Mouse (Mus musculus) testis, adult 2 months (tissue): ENCODE data around the gene Spns3. TPM values are rescaled to one million over a fixed set of nuclear protein-coding genes. Genes with fewer than 3 reads are reported as not detected.

Source experiments
- H3K27ac ChIP-seq: fragments of 200-500 bp; 2 replicates; pipeline ENCODE4 v1.5.1; 2012; ENCODE audit warnings: low read depth, low read length; ENCODE audit not compliant: control insufficient read depth, insufficient read depth
- H3K27me3 ChIP-seq: fragments of 200-500 bp; 2 replicates; pipeline ENCODE4 v1.6.1; 2012; ENCODE audit warnings: mild to moderate bottlenecking, low read length, moderate library complexity; ENCODE audit not compliant: control insufficient read depth, insufficient read depth
- H3K36me3 ChIP-seq: fragments of 200-500 bp; 2 replicates; pipeline ENCODE4 v1.6.1; 2012; ENCODE audit warnings: mild to moderate bottlenecking, low read length; ENCODE audit not compliant: control insufficient read depth, insufficient read depth
- H3K4me1 ChIP-seq: fragments of 200-500 bp; 2 replicates; pipeline ENCODE4 v1.6.1; 2012; ENCODE audit warnings: low read length; ENCODE audit not compliant: control insufficient read depth, insufficient read depth
- H3K4me3 ChIP-seq: fragments of 200-500 bp; 2 replicates; pipeline ENCODE4 v1.5.1; 2012; ENCODE audit warnings: low read depth, mild to moderate bottlenecking, low read length, moderate library complexity, mixed read lengths; ENCODE audit not compliant: control insufficient read depth
- CTCF ChIP-seq: fragments of 200-500 bp; IDR thresholded peaks from 2 replicates; pipeline ENCODE4 v1.5.1; 2012; ENCODE audit warnings: low read depth, mild to moderate bottlenecking, inconsistent platforms, low read length, moderate library complexity; ENCODE audit not compliant: control insufficient read depth, insufficient read depth, insufficient replicate concordance
- POLR2A ChIP-seq: fragments of 200-500 bp; IDR thresholded peaks from 2 replicates; pipeline ENCODE4 v1.6.1; 2012; ENCODE audit warnings: low read depth, mild to moderate bottlenecking, inconsistent platforms, low read length, moderate library complexity; ENCODE audit not compliant: control insufficient read depth
- polyA plus RNA-seq: library from polyadenylated mRNA; depleted of rRNA; stranded (reverse); fragments of >200 nt; gene quantifications from 2 replicates; pipeline ENCODE4 v1.2.3, GENCODE M21; 2012

Spns3 gene
- polyA plus RNA-seq, 1 experiment: 1.6 TPM

DNA sequence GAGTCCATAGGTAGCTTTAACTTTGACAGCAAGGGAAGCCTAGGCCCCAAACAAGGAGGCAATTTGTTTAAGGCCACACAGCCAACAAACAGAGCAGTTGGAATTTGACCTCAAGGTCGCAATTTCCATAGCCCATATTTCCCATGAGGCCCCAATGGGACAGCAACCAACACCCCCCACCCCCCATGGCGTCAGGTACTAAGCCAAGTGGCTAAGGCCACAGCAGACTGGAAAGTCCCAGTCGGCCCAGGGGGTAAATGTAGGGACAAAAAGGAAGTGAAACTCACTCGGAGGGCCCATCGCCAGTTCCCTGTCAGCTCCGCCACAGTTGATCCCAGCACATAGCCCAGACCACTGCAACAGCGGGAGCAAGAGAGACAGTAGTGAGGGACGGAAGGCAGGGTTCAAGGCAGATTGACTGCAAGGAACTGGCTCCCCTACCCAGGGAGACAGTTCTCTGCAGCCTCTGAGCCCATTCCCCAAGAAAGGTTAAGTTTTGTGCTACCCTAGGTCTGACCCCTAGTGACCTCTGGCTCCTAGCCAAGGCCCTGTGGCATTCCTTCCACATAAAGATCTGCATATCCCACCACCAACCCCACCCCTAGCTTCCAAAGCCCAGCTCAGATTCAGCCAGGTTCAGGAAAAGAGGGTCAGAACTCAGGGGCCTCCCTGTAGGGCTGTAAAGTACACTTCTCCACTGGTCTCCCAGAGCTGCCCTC, 12.1 kb downstream of the Spns3 start:
- Histone ChIP-seq H3K27ac (no peak overlapping the region), H3K36me3 (no peaks in the 10 kb centered on the region), H3K4me3 (no peak overlapping the region), H3K27me3 (no peaks in the 10 kb centered on the region), H3K4me1 (no peaks in the 10 kb centered on the region)
- TF ChIP-seq CTCF (no peak), POLR2A (no peak)

DNA sequence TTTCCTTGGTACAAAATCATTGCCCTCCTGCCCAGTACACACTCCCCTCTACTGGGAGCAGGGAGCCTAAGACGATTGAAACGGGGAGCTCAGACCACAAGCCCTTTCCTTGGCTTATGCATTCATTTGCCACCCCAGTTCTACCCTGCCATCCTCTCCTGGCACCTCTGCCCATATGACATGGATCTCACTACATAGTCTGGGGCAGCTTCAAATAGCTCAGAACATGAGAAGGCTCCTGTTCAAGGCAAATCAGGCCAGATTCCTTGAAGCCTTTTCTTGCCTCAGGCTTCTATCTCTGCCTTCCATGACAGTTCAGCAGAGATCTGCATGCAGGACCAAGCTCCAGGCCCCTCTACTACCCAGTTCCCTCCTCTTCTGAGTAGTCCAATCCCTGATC, 12.8 kb downstream of the Spns3 start:
- H3K36me3 ChIP-seq: no peaks in the 10 kb centered on the region
- TF ChIP-seq CTCF (no peak), POLR2A (no peak)
- no peak overlapping the region for H3K27ac ChIP-seq

DNA sequence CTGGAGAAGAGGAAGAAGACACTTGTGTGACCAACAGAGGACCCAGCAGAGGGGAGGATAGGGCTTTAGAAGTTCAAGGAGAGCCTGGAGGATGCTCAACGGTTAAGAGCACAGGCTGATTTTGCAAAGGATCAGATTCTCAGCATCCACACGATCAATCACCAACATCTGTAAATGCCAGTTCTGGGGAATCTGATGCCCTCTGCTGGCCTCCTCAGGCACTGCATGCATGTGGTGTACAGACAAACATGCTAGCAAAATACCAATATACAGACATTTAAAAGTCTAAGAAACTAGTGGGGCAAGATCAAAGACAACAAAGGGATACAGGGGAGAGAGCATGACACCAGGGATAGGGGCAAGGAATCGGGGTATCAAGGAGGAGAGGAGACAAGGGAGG, 14.8 kb downstream of the Spns3 start:
- H3K27ac ChIP-seq: no peak overlapping the region
- no peak overlapping the region for H3K4me3 ChIP-seq
- H3K36me3 ChIP-seq: no peaks in the 10 kb centered on the region
- no peaks in the 10 kb centered on the region for H3K4me1 ChIP-seq
- no peaks in the 10 kb centered on the region for H3K27me3 ChIP-seq
- TF ChIP-seq POLR2A: no peak
- TF ChIP-seq CTCF: peak; percentile 48; the same call in 1 of the 2 replicates

More for the DNA sequence above, 12.8 kb downstream of the Spns3 start:
- H3K27me3 ChIP-seq: no peaks in the 10 kb centered on the region
- no peaks in the 10 kb centered on the region for H3K4me1 ChIP-seq
- H3K4me3 ChIP-seq: no peak overlapping the region

- H3K4me1 ChIP-seq: no peaks in the 10 kb centered on the region
- TF ChIP-seq POLR2A (no peak), CTCF (no peak)
- H3K4me3 ChIP-seq: no peak overlapping the region
- no peak overlapping the region for H3K27ac ChIP-seq
- no peaks in the 10 kb centered on the region for H3K27me3 ChIP-seq
- no peaks in the 10 kb centered on the region for H3K36me3 ChIP-seq
Observed at GRCm38 (mm10) chr11:72532890-72533289, 17.4 kb downstream of the Spns3 start.

GRCm38 (mm10) chr11:72531632-72532031, 18.7 kb downstream of the Spns3 start:
- Histone ChIP-seq H3K27me3 (no peaks in the 10 kb centered on the region), H3K27ac (no peak overlapping the region), H3K4me1 (no peaks in the 10 kb centered on the region), H3K4me3 (no peak overlapping the region), H3K36me3 (no peaks in the 10 kb centered on the region)
- TF ChIP-seq POLR2A (no peak), CTCF (no peak; the same call in 1 of the 2 replicates)

DNA sequence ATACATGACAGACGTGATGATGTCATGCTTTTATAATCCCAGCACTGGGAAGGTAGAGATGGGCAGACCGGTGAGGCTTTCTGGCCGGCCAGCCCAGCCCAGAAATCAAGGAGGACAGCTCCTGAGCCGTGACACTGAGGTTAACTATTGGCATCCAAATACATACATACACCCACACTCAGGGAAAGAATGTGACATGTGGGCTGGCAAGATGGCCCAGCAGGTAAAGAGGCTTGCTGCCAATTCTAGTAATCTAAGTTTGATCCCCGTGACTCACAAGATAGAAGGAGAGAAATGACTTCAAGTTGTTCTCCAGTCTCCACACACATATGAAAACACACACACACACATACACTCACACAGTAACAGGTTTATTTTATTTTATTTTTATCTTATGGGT, 19.2 kb downstream of the Spns3 start:
- Histone ChIP-seq H3K4me1 (no peaks in the 10 kb centered on the region), H3K27me3 (no peaks in the 10 kb centered on the region), H3K4me3 (no peak overlapping the region), H3K27ac (no peak overlapping the region), H3K36me3 (no peaks in the 10 kb centered on the region)
- TF ChIP-seq CTCF (no peak), POLR2A (no peak)

- Histone ChIP-seq H3K27ac (no peak overlapping the region), H3K4me1 (no peaks in the 10 kb centered on the region), H3K27me3 (no peaks in the 10 kb centered on the region), H3K4me3 (no peak overlapping the region), H3K36me3 (no peaks in the 10 kb centered on the region)
- TF ChIP-seq CTCF (no peak), POLR2A (no peak)
Observed at GRCm38 (mm10) chr11:72526190-72526589, 24.1 kb downstream of the Spns3 start.
